Mouse (Mus musculus): ENCODE measurements around the gene Matk. TPM values are rescaled to one million over a fixed set of nuclear protein-coding genes. Genes with fewer than 3 reads are reported as not detected.

Matk gene
- polyA plus RNA-seq, 2 experiments = 1.1 to 1.6 TPM

- 22% methylated on average over 8 of the region's 9 CpGs for WGBS (ENCODE audit: insufficient replicate concordance)
- DNase-seq (ENCODE audit: low read depth in 3 of 3, low spot score in 3 of 3) (no peak), ATAC-seq (ENCODE audit: insufficient read depth) (peak; percentile 29; the same call in 1 of the 2 replicates)
- peaks cover 6% of the 10 kb centered on the region; the same call in 1 of the 2 replicates for H3K36me3 ChIP-seq (replicated peaks; ENCODE audit: control insufficient read depth, insufficient read depth, low read depth)
- H3K4me3 ChIP-seq (ENCODE audit: insufficient read depth in 1 of 2, low read depth in 2 of 2, low read length in 2 of 2) = no peak overlapping the region
- peaks cover 19 to 32% of the 10 kb centered on the region in 2 experiments for H3K4me1 ChIP-seq (replicated peaks; ENCODE audit: control insufficient read depth in 2 of 2, insufficient read depth in 2 of 2, low read length in 1 of 2)
- H3K27me3 ChIP-seq (ENCODE audit: control insufficient read depth, insufficient read depth, low read length) = no peaks in the 10 kb centered on the region
- H3K9me3 ChIP-seq (ENCODE audit: control insufficient read depth, low read length) = no peaks in the 10 kb centered on the region
- no peak overlapping the region for H3K9ac ChIP-seq (replicated peaks)
- H3K4me2 ChIP-seq (ENCODE audit: low read depth) = no peak overlapping the region
- TF ChIP-seq EP300 (IDR thresholded peaks at IDR 0.05; ENCODE audit: low read depth) = no peak
- peak; percentile 96 for TF ChIP-seq CTCF (IDR thresholded peaks at IDR 0.05; ENCODE audit: low read depth)
- H3K27ac ChIP-seq = no peak overlapping the region
Measured at GRCm38 (mm10) chr10:81304597-81305238, 52.0 kb downstream of the Matk start.

GRCm38 (mm10) chr10:81305663-81306062 lies 52.9 kb downstream of the Matk start:
- no peak for TF ChIP-seq CTCF (IDR thresholded peaks at IDR 0.05; ENCODE audit: low read depth)
- no peak for TF ChIP-seq EP300 (IDR thresholded peaks at IDR 0.05; ENCODE audit: low read depth)
- no peak overlapping the region for H3K9ac ChIP-seq (replicated peaks)
- no peaks in the 10 kb centered on the region for H3K9me3 ChIP-seq (ENCODE audit: control insufficient read depth, low read length)
- H3K4me2 ChIP-seq (ENCODE audit: low read depth) = no peak overlapping the region
- peaks cover 19 to 25% of the 10 kb centered on the region in 2 experiments for H3K4me1 ChIP-seq (replicated peaks; ENCODE audit: control insufficient read depth in 2 of 2, insufficient read depth in 2 of 2, low read length in 1 of 2)
- DNase-seq (ENCODE audit: low read depth in 3 of 3, low spot score in 3 of 3) = no peak
- H3K27me3 ChIP-seq (ENCODE audit: control insufficient read depth, insufficient read depth, low read length) = no peaks in the 10 kb centered on the region
- H3K36me3 ChIP-seq (replicated peaks; ENCODE audit: control insufficient read depth, insufficient read depth, low read depth) = peaks cover 9% of the 10 kb centered on the region
- no peak overlapping the region for H3K4me3 ChIP-seq (ENCODE audit: insufficient read depth in 1 of 2, low read depth in 2 of 2, low read length in 2 of 2)
- H3K27ac ChIP-seq = no peak overlapping the region
- WGBS (ENCODE audit: insufficient replicate concordance) = 85% methylated on average over 14 of the region's 14 CpGs
- no peak for ATAC-seq (ENCODE audit: insufficient read depth)

- ATAC-seq (ENCODE audit: insufficient read depth) (no peak), DNase-seq (ENCODE audit: low read depth in 3 of 3, low spot score in 3 of 3) (no peak)
- H3K4me2 ChIP-seq (ENCODE audit: low read depth) = no peak overlapping the region
- H3K9ac ChIP-seq (replicated peaks) = no peak overlapping the region
- no peaks in the 10 kb centered on the region for H3K27me3 ChIP-seq (ENCODE audit: control insufficient read depth, insufficient read depth, low read length)
- H3K9me3 ChIP-seq (ENCODE audit: control insufficient read depth, low read length) = no peaks in the 10 kb centered on the region
- peaks cover 10% of the 10 kb centered on the region for H3K36me3 ChIP-seq (replicated peaks; ENCODE audit: control insufficient read depth, insufficient read depth, low read depth)
- 85% methylated on average over 12 of the region's 12 CpGs for whole genome bisulfite sequencing (ENCODE audit: insufficient replicate concordance)
- peaks cover 19 to 24% of the 10 kb centered on the region in 2 experiments for H3K4me1 ChIP-seq (replicated peaks; ENCODE audit: control insufficient read depth in 2 of 2, insufficient read depth in 2 of 2, low read length in 1 of 2)
- no peak overlapping the region for H3K4me3 ChIP-seq (ENCODE audit: insufficient read depth in 1 of 2, low read depth in 2 of 2, low read length in 2 of 2)
- H3K27ac ChIP-seq = no peak overlapping the region
- TF ChIP-seq EP300 (IDR thresholded peaks at IDR 0.05; ENCODE audit: low read depth) (no peak), CTCF (IDR thresholded peaks at IDR 0.05; ENCODE audit: low read depth) (no peak)
Measured at GRCm38 (mm10) chr10:81306173-81306668, 53.5 kb downstream of the Matk start.

- Histone ChIP-seq H3K36me3 (replicated peaks; ENCODE audit: control insufficient read depth, insufficient read depth, low read depth) (peaks cover 13% of the 10 kb centered on the region), H3K4me1 (replicated peaks; ENCODE audit: control insufficient read depth in 2 of 2, insufficient read depth in 2 of 2, low read length in 1 of 2) (peaks cover 18 to 21% of the 10 kb centered on the region in 2 experiments), H3K4me2 (ENCODE audit: low read depth) (no peak overlapping the region), H3K4me3 (ENCODE audit: insufficient read depth in 1 of 2, low read depth in 2 of 2, low read length in 2 of 2) (no peak overlapping the region), H3K27ac (no peak overlapping the region), H3K27me3 (ENCODE audit: control insufficient read depth, insufficient read depth, low read length) (no peaks in the 10 kb centered on the region), H3K9ac (replicated peaks) (no peak overlapping the region), H3K9me3 (ENCODE audit: control insufficient read depth, low read length) (no peaks in the 10 kb centered on the region)
- DNase-seq (ENCODE audit: low read depth in 3 of 3, low spot score in 3 of 3) (no peak), ATAC-seq (ENCODE audit: insufficient read depth) (no peak)
- TF ChIP-seq CTCF (IDR thresholded peaks at IDR 0.05; ENCODE audit: low read depth) = no peak
- no peak for TF ChIP-seq EP300 (IDR thresholded peaks at IDR 0.05; ENCODE audit: low read depth)
- WGBS (ENCODE audit: insufficient replicate concordance) = 80% methylated on average over 21 of the region's 21 CpGs
Measured at GRCm38 (mm10) chr10:81306837-81307682, 54.3 kb downstream of the Matk start.

- Histone ChIP-seq H3K9me3 (ENCODE audit: control insufficient read depth, low read length) (no peaks in the 10 kb centered on the region), H3K9ac (replicated peaks) (no peak overlapping the region), H3K27ac (no peak overlapping the region), H3K36me3 (replicated peaks; ENCODE audit: control insufficient read depth, insufficient read depth, low read depth) (peaks cover 19% of the 10 kb centered on the region), H3K4me2 (ENCODE audit: low read depth) (no peak overlapping the region), H3K4me3 (ENCODE audit: insufficient read depth in 1 of 2, low read depth in 2 of 2, low read length in 2 of 2) (no peak overlapping the region), H3K27me3 (ENCODE audit: control insufficient read depth, insufficient read depth, low read length) (no peaks in the 10 kb centered on the region), H3K4me1 (replicated peaks; ENCODE audit: control insufficient read depth in 2 of 2, insufficient read depth in 2 of 2, low read length in 1 of 2) (no peaks in the 10 kb centered on the region)
- no peak for TF ChIP-seq CTCF (IDR thresholded peaks at IDR 0.05; ENCODE audit: low read depth)
- TF ChIP-seq EP300 (IDR thresholded peaks at IDR 0.05; ENCODE audit: low read depth) = no peak
- ATAC-seq (ENCODE audit: insufficient read depth) (no peak), DNase-seq (ENCODE audit: low read depth in 3 of 3, low spot score in 3 of 3) (no peak)
- WGBS (ENCODE audit: insufficient replicate concordance) = 81% methylated on average over 5 of the region's 5 CpGs
Measured at GRCm38 (mm10) chr10:81309571-81309970, 56.8 kb downstream of the Matk start.

Small RNA genes within 50 kb of the gene (microRNA-seq; reads per million reads assigned to microRNA genes)
- 8.5 reads per million, percentile 17 among the genes with 10 or more reads in this experiment for gene Mir3057

Other genes starting within 250 kb of the Matk start
Only the 30 nearest of the 34 such genes appear.
- 0.05 TPM in 1 of 2 replicates, not detected in the other for gene Diras1, start 227.3 kb upstream of the Matk start, polyA plus RNA-seq (2012; rRNA removed)
- gene Diras1, start 227.3 kb upstream of the Matk start, polyA plus RNA-seq (2014; fragmentation: Nextera tagmentation; extraction: Ambion mirVana) = not detected in 2 replicates
- gene Slc39a3, start 215.5 kb upstream of the Matk start, polyA plus RNA-seq (2012; rRNA removed) = 4.2 and 4.4 TPM in 2 replicates
- 2.7 and 3.2 TPM in 2 replicates for gene Slc39a3, start 215.5 kb upstream of the Matk start, polyA plus RNA-seq (2014; fragmentation: Nextera tagmentation; extraction: Ambion mirVana)
- 38.4 and 43.6 TPM in 2 replicates for gene Sgta, start 192.8 kb upstream of the Matk start, polyA plus RNA-seq (2012; rRNA removed)
- gene Sgta, start 192.8 kb upstream of the Matk start, polyA plus RNA-seq (2014; fragmentation: Nextera tagmentation; extraction: Ambion mirVana) = 43.8 and 48.0 TPM in 2 replicates
- 20.5 and 21.7 TPM in 2 replicates for gene Thop1, start 182.9 kb upstream of the Matk start, polyA plus RNA-seq (2012; rRNA removed)
- gene Thop1, start 182.9 kb upstream of the Matk start, polyA plus RNA-seq (2014; fragmentation: Nextera tagmentation; extraction: Ambion mirVana) = 15.0 and 17.7 TPM in 2 replicates
- 10.9 and 11.0 TPM in 2 replicates for gene Creb3l3, start 154.1 kb upstream of the Matk start, polyA plus RNA-seq (2012; rRNA removed)
- 16.8 and 20.1 TPM in 2 replicates for gene Creb3l3, start 154.1 kb upstream of the Matk start, polyA plus RNA-seq (2014; fragmentation: Nextera tagmentation; extraction: Ambion mirVana)
- gene Map2k2, start 147.0 kb upstream of the Matk start, polyA plus RNA-seq (2012; rRNA removed) = 56.0 and 60.3 TPM in 2 replicates
- 90.0 and 98.9 TPM in 2 replicates for gene Map2k2, start 147.0 kb upstream of the Matk start, polyA plus RNA-seq (2014; fragmentation: Nextera tagmentation; extraction: Ambion mirVana)
- gene Zbtb7a, start 117.7 kb upstream of the Matk start, polyA plus RNA-seq (2012; rRNA removed) = 15.2 and 16.3 TPM in 2 replicates
- gene Zbtb7a, start 117.7 kb upstream of the Matk start, polyA plus RNA-seq (2014; fragmentation: Nextera tagmentation; extraction: Ambion mirVana) = 25.1 and 30.8 TPM in 2 replicates
- 11.2 and 13.2 TPM in 2 replicates for gene Pias4, start 85.0 kb upstream of the Matk start, polyA plus RNA-seq (2012; rRNA removed)
- 14.9 and 19.0 TPM in 2 replicates for gene Pias4, start 85.0 kb upstream of the Matk start, polyA plus RNA-seq (2014; fragmentation: Nextera tagmentation; extraction: Ambion mirVana)
- gene Eef2, start 76.3 kb upstream of the Matk start, polyA plus RNA-seq (2012; rRNA removed) = 476 and 570 TPM in 2 replicates
- gene Eef2, start 76.3 kb upstream of the Matk start, polyA plus RNA-seq (2014; fragmentation: Nextera tagmentation; extraction: Ambion mirVana) = 233 and 270 TPM in 2 replicates
- 16.6 and 17.6 TPM in 2 replicates for gene Dapk3, start 69.9 kb upstream of the Matk start, polyA plus RNA-seq (2012; rRNA removed)
- gene Dapk3, start 69.9 kb upstream of the Matk start, polyA plus RNA-seq (2014; fragmentation: Nextera tagmentation; extraction: Ambion mirVana) = 13.0 and 16.5 TPM in 2 replicates
- gene 4930442H23Rik, start 69.1 kb upstream of the Matk start, polyA plus RNA-seq (2012; rRNA removed) = not detected in 2 replicates
- gene 4930442H23Rik, start 69.1 kb upstream of the Matk start, polyA plus RNA-seq (2014; fragmentation: Nextera tagmentation; extraction: Ambion mirVana) = not detected in 2 replicates
- not detected in 2 replicates for gene Nmrk2, start 50.9 kb upstream of the Matk start, polyA plus RNA-seq (2012; rRNA removed)
- gene Nmrk2, start 50.9 kb upstream of the Matk start, polyA plus RNA-seq (2014; fragmentation: Nextera tagmentation; extraction: Ambion mirVana) = not detected in 2 replicates
- gene Atcay, start 22.1 kb upstream of the Matk start, polyA plus RNA-seq (2012; rRNA removed) = 0.01 and 0.14 TPM in 2 replicates
- not detected in 2 replicates for gene Atcay, start 22.1 kb upstream of the Matk start, polyA plus RNA-seq (2014; fragmentation: Nextera tagmentation; extraction: Ambion mirVana)
- gene Zfr2, start 19.8 kb upstream of the Matk start, polyA plus RNA-seq (2012; rRNA removed) = 0.39 and 0.46 TPM in 2 replicates
- gene Zfr2, start 19.8 kb upstream of the Matk start, polyA plus RNA-seq (2014; fragmentation: Nextera tagmentation; extraction: Ambion mirVana) = 0.21 and 0.38 TPM in 2 replicates
- gene Mrpl54, start 14.0 kb downstream of the Matk start, polyA plus RNA-seq (2012; rRNA removed) = 42.8 and 49.9 TPM in 2 replicates
- gene Mrpl54, start 14.0 kb downstream of the Matk start, polyA plus RNA-seq (2014; fragmentation: Nextera tagmentation; extraction: Ambion mirVana) = 113 and 120 TPM in 2 replicates
- gene Apba3, start 14.0 kb downstream of the Matk start, polyA plus RNA-seq (2012; rRNA removed) = 14.3 and 14.6 TPM in 2 replicates
- 15.7 and 16.1 TPM in 2 replicates for gene Apba3, start 14.0 kb downstream of the Matk start, polyA plus RNA-seq (2014; fragmentation: Nextera tagmentation; extraction: Ambion mirVana)
- 0.38 and 0.40 TPM in 2 replicates for gene Tjp3, start 38.6 kb downstream of the Matk start, polyA plus RNA-seq (2012; rRNA removed)
- gene Tjp3, start 38.6 kb downstream of the Matk start, polyA plus RNA-seq (2014; fragmentation: Nextera tagmentation; extraction: Ambion mirVana) = 0.20 and 0.37 TPM in 2 replicates
- 12.8 and 13.1 TPM in 2 replicates for gene Pip5k1c, start 40.0 kb downstream of the Matk start, polyA plus RNA-seq (2012; rRNA removed)
- gene Pip5k1c, start 40.0 kb downstream of the Matk start, polyA plus RNA-seq (2014; fragmentation: Nextera tagmentation; extraction: Ambion mirVana) = 10.5 and 12.5 TPM in 2 replicates
- gene Cactin, start 68.2 kb downstream of the Matk start, polyA plus RNA-seq (2012; rRNA removed) = 20.8 and 24.3 TPM in 2 replicates
- gene Cactin, start 68.2 kb downstream of the Matk start, polyA plus RNA-seq (2014; fragmentation: Nextera tagmentation; extraction: Ambion mirVana) = 12.1 and 16.6 TPM in 2 replicates
- 2.4 and 3.1 TPM in 2 replicates for gene Tbxa2r, start 75.8 kb downstream of the Matk start, polyA plus RNA-seq (2012; rRNA removed)
- gene Tbxa2r, start 75.8 kb downstream of the Matk start, polyA plus RNA-seq (2014; fragmentation: Nextera tagmentation; extraction: Ambion mirVana) = 1.9 and 3.3 TPM in 2 replicates
- 0.01 TPM in 2 replicates for gene Gipc3, start 90.3 kb downstream of the Matk start, polyA plus RNA-seq (2012; rRNA removed)
- not detected in 2 replicates for gene Gipc3, start 90.3 kb downstream of the Matk start, polyA plus RNA-seq (2014; fragmentation: Nextera tagmentation; extraction: Ambion mirVana)
- 20.6 and 24.9 TPM in 2 replicates for gene Hmg20b, start 97.5 kb downstream of the Matk start, polyA plus RNA-seq (2012; rRNA removed)
- gene Hmg20b, start 97.5 kb downstream of the Matk start, polyA plus RNA-seq (2014; fragmentation: Nextera tagmentation; extraction: Ambion mirVana) = 20.3 and 23.7 TPM in 2 replicates
- 8.4 and 9.3 TPM in 2 replicates for gene Mfsd12, start 104.6 kb downstream of the Matk start, polyA plus RNA-seq (2012; rRNA removed)
- 6.1 and 8.3 TPM in 2 replicates for gene Mfsd12, start 104.6 kb downstream of the Matk start, polyA plus RNA-seq (2014; fragmentation: Nextera tagmentation; extraction: Ambion mirVana)
- gene 4930404N11Rik, start 112.9 kb downstream of the Matk start, polyA plus RNA-seq (2012; rRNA removed) = 0.55 and 0.78 TPM in 2 replicates
- 0.44 and 0.60 TPM in 2 replicates for gene 4930404N11Rik, start 112.9 kb downstream of the Matk start, polyA plus RNA-seq (2014; fragmentation: Nextera tagmentation; extraction: Ambion mirVana)
- gene Fzr1, start 125.6 kb downstream of the Matk start, polyA plus RNA-seq (2012; rRNA removed) = 73.1 and 86.2 TPM in 2 replicates
- gene Fzr1, start 125.6 kb downstream of the Matk start, polyA plus RNA-seq (2014; fragmentation: Nextera tagmentation; extraction: Ambion mirVana) = 80.5 and 85.2 TPM in 2 replicates
- gene Dohh, start 131.5 kb downstream of the Matk start, polyA plus RNA-seq (2012; rRNA removed) = 29.8 and 32.2 TPM in 2 replicates
- 35.0 and 39.7 TPM in 2 replicates for gene Dohh, start 131.5 kb downstream of the Matk start, polyA plus RNA-seq (2014; fragmentation: Nextera tagmentation; extraction: Ambion mirVana)
- gene Gm48551, start 131.5 kb downstream of the Matk start, polyA plus RNA-seq (2012; rRNA removed) = 1.0 and 1.7 TPM in 2 replicates
- gene Gm48551, start 131.5 kb downstream of the Matk start, polyA plus RNA-seq (2014; fragmentation: Nextera tagmentation; extraction: Ambion mirVana) = 0.37 and 0.47 TPM in 2 replicates
- 0.78 and 0.90 TPM in 2 replicates for gene Gm48552, start 136.1 kb downstream of the Matk start, polyA plus RNA-seq (2012; rRNA removed)
- 0.21 and 0.36 TPM in 2 replicates for gene Gm48552, start 136.1 kb downstream of the Matk start, polyA plus RNA-seq (2014; fragmentation: Nextera tagmentation; extraction: Ambion mirVana)
- gene Smim24, start 140.1 kb downstream of the Matk start, polyA plus RNA-seq (2012; rRNA removed) = 1.6 and 1.9 TPM in 2 replicates
- 1.7 and 1.8 TPM in 2 replicates for gene Smim24, start 140.1 kb downstream of the Matk start, polyA plus RNA-seq (2014; fragmentation: Nextera tagmentation; extraction: Ambion mirVana)
- 1.2 and 1.3 TPM in 2 replicates for gene Nfic, start 202.7 kb downstream of the Matk start, polyA plus RNA-seq (2012; rRNA removed)
- gene Nfic, start 202.7 kb downstream of the Matk start, polyA plus RNA-seq (2014; fragmentation: Nextera tagmentation; extraction: Ambion mirVana) = 4.6 and 7.3 TPM in 2 replicates